Mouse (Mus musculus) bone marrow, adult 2 months (tissue): ENCODE data around the gene Myl10.
"Not testable (repeated sequence)": the region's sequence is repeated elsewhere in the genome, so short reads cannot be mapped to it uniquely, and the experiment has no call there.

Experiments used
- CTCF ChIP-seq: fragments of 200-500 bp; IDR thresholded peaks from 2 replicates; pipeline ENCODE4 v1.5.1; 2011; ENCODE audit warnings: low read length, control low read depth; ENCODE audit not compliant: control insufficient read depth, insufficient read depth
- POLR2A ChIP-seq: fragments of 200-500 bp; IDR thresholded peaks from 2 replicates; pipeline ENCODE4 v1.6.1; 2011; ENCODE audit warnings: low read depth, mild to moderate bottlenecking, control low read depth, low read length, borderline replicate concordance; ENCODE audit not compliant: control insufficient read depth

DNA sequence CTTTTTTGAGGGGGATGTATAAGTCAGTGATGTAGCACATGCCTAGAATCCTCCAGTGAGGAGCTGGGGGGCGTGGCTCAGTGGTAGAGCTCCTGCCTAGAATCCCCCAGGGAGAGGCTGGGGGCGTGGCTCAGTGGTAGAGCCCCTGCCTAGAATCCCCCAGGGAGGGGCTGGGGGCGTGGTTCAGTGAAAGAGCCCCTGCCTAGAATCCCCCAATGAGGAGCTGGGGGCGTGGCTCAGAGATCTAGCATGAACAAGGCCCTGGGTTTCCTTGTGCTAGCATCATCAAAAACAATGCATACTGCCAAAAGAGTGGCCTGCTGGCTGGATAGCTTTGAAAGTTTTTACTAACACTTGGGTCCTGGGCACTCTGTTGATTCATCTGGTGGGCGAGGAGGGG, 32.2 kb upstream of the Myl10 start:
- TF ChIP-seq CTCF, POLR2A: not testable (repeated sequence)
